Mouse (Mus musculus): ENCODE measurements around the gene Spint3. TPM values are rescaled to one million over a fixed set of nuclear protein-coding genes. Genes with fewer than 3 reads are reported as not detected.
A peak's percentile ranks its signal among the peaks of the same experiment; 100 is the strongest.

Spint3 gene
- polyA plus RNA-seq, 1 experiment: not detected

DNA sequence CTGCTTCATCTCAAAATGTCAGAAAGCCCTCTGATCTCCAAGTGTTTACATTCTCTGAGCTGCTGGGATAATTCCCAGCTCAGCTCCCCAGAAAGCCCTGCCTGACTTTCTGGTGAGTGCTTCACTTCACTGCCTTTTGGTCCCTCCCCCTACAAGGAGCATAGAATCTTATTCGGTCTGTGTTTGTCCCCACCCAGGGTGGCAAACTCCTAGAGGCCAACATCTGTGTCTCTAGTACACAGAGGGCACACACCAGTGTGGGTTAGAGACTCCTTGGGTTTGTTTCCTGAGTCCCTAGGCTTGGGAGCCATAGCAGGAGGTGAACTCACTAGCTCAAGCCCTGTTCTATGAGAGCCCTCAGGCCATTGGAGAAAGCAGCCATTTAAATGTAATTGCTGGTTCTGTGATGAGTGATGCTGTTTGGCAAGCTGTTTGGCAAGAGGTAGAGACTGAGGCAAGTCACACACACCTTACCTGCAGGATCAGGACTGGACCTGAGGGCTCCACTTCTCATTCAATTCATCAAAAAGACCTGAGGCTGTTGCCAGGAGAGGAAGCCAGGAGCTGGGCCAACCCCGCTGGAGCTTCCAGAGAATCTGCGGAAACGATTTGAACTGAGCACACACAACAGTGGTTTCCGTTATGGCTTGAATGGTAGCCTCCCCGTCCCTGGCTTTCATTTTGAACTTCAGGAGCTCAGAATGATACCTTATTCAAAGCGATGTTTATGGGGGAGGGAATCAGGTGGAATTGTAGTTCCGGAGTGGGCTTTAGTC is 32.4 kb downstream of the Spint3 start:
- Histone ChIP-seq H3K27me3 (ENCODE audit: control insufficient read depth, insufficient read depth, insufficient read length) (peaks cover 47% of the 10 kb centered on the region), H3K79me2 (ENCODE audit: control insufficient read depth, insufficient read depth) (no peaks in the 10 kb centered on the region)
- TF ChIP-seq TCF3 (IDR thresholded peaks at IDR 0.05; ENCODE audit: insufficient read length, low read depth) (no peak), CEBPB (IDR thresholded peaks at IDR 0.05; ENCODE audit: insufficient read depth, poor library complexity, severe bottlenecking) (no peak), REST (IDR thresholded peaks at IDR 0.05; ENCODE audit: insufficient read depth, insufficient read length) (no peak), E2F4 (IDR thresholded peaks at IDR 0.05; ENCODE audit: insufficient read depth) (no peak), TCF12 (IDR thresholded peaks at IDR 0.05; ENCODE audit: insufficient read depth, poor library complexity, severe bottlenecking) (no peak), MYOD1 (IDR thresholded peaks at IDR 0.05; ENCODE audit: control insufficient read depth in 1 of 3, insufficient read length in 2 of 3, low read depth in 2 of 3) (no peak), POLR2AphosphoS2 (IDR thresholded peaks at IDR 0.05; ENCODE audit: insufficient read length, low read depth) (no peak)

DNA sequence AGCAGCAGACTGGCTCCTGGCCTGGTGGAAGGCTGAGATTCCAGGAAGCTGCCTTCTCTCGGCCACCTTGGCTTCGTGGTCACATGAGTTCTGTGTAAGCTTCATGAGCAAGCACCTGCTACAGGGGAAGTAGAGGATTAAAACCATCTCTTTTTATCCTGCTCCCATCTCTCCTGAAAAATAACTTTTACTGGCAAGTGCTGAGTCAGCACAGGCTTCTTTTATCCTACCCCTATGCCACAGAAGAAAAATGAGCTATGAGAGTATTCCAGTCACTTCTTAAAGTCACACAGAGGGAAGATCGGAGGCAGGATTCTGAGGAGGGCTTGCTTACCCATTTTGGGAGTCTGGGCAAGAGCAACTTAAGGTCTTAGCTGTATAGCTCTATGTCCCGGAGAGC is 36.3 kb downstream of the Spint3 start:
- Histone ChIP-seq H3K79me2 (ENCODE audit: control insufficient read depth, insufficient read depth) (no peaks in the 10 kb centered on the region), H3ac (ENCODE audit: control insufficient read depth, insufficient read length) (no peak overlapping the region), H3K4me2 (ENCODE audit: low read depth) (no peak overlapping the region), H3K4me3 (no peak overlapping the region), H3K36me3 (ENCODE audit: control insufficient read depth, insufficient read depth) (no peaks in the 10 kb centered on the region), H3K27me3 (ENCODE audit: control insufficient read depth, insufficient read depth, insufficient read length) (peaks cover 36% of the 10 kb centered on the region)
- no peak for TF ChIP-seq POLR2A (IDR thresholded peaks at IDR 0.05; ENCODE audit: insufficient read length, low read depth)
- no peak for TF ChIP-seq CEBPB (IDR thresholded peaks at IDR 0.05; ENCODE audit: insufficient read depth, poor library complexity, severe bottlenecking)
- no peak for TF ChIP-seq MAX (IDR thresholded peaks at IDR 0.05; ENCODE audit: low read depth)
- TF ChIP-seq POLR2AphosphoS2 (IDR thresholded peaks at IDR 0.05; ENCODE audit: insufficient read length, low read depth): no peak
- TF ChIP-seq TCF12 (IDR thresholded peaks at IDR 0.05; ENCODE audit: insufficient read depth, poor library complexity, severe bottlenecking): no peak
- TF ChIP-seq USF1 (IDR thresholded peaks at IDR 0.05; ENCODE audit: low read depth): no peak
- TF ChIP-seq REST (IDR thresholded peaks at IDR 0.05; ENCODE audit: insufficient read depth, insufficient read length): no peak
- TF ChIP-seq TCF3 (IDR thresholded peaks at IDR 0.05; ENCODE audit: insufficient read length, low read depth): no peak
- TF ChIP-seq MYOG (IDR thresholded peaks at IDR 0.05; ENCODE audit: control insufficient read depth in 1 of 3, insufficient read depth in 1 of 3, insufficient read length in 2 of 3, low read depth in 2 of 3): no peak
- no peak for TF ChIP-seq E2F4 (IDR thresholded peaks at IDR 0.05; ENCODE audit: insufficient read depth)
- no peak for TF ChIP-seq MYOD1 (IDR thresholded peaks at IDR 0.05; ENCODE audit: control insufficient read depth in 1 of 3, insufficient read length in 2 of 3, low read depth in 2 of 3)
- no peak for TF ChIP-seq SRF (IDR thresholded peaks at IDR 0.05; ENCODE audit: control insufficient read depth, insufficient read length, low read depth)

More for the DNA sequence above, 32.4 kb downstream of the Spint3 start:
- H3K4me3 ChIP-seq: no peak overlapping the region
- H3ac ChIP-seq (ENCODE audit: control insufficient read depth, insufficient read length): no peak overlapping the region
- H3K36me3 ChIP-seq (ENCODE audit: control insufficient read depth, insufficient read depth): no peaks in the 10 kb centered on the region
- no peak overlapping the region for H3K4me2 ChIP-seq (ENCODE audit: low read depth)

- no peaks in the 10 kb centered on the region for H3K36me3 ChIP-seq (ENCODE audit: control insufficient read depth, insufficient read depth)
- no peaks in the 10 kb centered on the region for H3K79me2 ChIP-seq (ENCODE audit: control insufficient read depth, insufficient read depth)
- peaks cover 22% of the 10 kb centered on the region for H3K27me3 ChIP-seq (ENCODE audit: control insufficient read depth, insufficient read depth, insufficient read length)
- H3K4me2 ChIP-seq (ENCODE audit: low read depth): no peak overlapping the region
- no peak for TF ChIP-seq CEBPB (IDR thresholded peaks at IDR 0.05; ENCODE audit: insufficient read depth, poor library complexity, severe bottlenecking)
- no peak for TF ChIP-seq MYOG (IDR thresholded peaks at IDR 0.05; ENCODE audit: control insufficient read depth in 1 of 3, insufficient read depth in 1 of 3, insufficient read length in 2 of 3, low read depth in 2 of 3)
- no peak for TF ChIP-seq SRF (IDR thresholded peaks at IDR 0.05; ENCODE audit: control insufficient read depth, insufficient read length, low read depth)
- TF ChIP-seq USF1 (IDR thresholded peaks at IDR 0.05; ENCODE audit: low read depth): no peak
- no peak for TF ChIP-seq POLR2A (IDR thresholded peaks at IDR 0.05; ENCODE audit: insufficient read length, low read depth)
- TF ChIP-seq TCF12 (IDR thresholded peaks at IDR 0.05; ENCODE audit: insufficient read depth, poor library complexity, severe bottlenecking): no peak
- no peak for TF ChIP-seq TCF3 (IDR thresholded peaks at IDR 0.05; ENCODE audit: insufficient read length, low read depth)
- TF ChIP-seq E2F4 (IDR thresholded peaks at IDR 0.05; ENCODE audit: insufficient read depth): no peak
- TF ChIP-seq POLR2AphosphoS2 (IDR thresholded peaks at IDR 0.05; ENCODE audit: insufficient read length, low read depth): no peak
- no peak for TF ChIP-seq MAX (IDR thresholded peaks at IDR 0.05; ENCODE audit: low read depth)
- no peak for TF ChIP-seq REST (IDR thresholded peaks at IDR 0.05; ENCODE audit: insufficient read depth, insufficient read length)
- no peak for TF ChIP-seq MYOD1 (IDR thresholded peaks at IDR 0.05; ENCODE audit: control insufficient read depth in 1 of 3, insufficient read length in 2 of 3, low read depth in 2 of 3)
- H3ac ChIP-seq (ENCODE audit: control insufficient read depth, insufficient read length): no peak overlapping the region
- H3K4me3 ChIP-seq: no peak overlapping the region
Observed at GRCm38 (mm10) chr2:164534315-164534714, 38.9 kb downstream of the Spint3 start.

DNA sequence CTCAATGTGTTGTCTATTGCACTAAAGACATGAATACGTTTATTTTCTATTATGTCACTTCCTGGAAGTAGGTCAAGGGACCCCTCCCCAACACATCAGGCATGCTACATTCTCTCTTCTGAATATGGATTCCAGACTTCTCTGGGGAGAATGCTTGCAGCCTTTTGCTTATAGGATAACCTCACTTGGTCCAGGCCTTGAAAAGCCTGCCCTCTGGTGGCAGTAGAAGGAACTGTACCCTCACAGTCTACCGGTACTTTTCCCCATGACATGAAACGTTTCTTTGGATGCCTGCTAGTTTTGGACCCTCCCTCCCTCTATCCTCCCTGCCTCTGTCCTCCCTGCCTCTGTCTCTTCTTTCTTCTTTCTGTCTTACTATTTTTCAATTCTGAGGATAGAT is 42.1 kb downstream of the Spint3 start:
- Histone ChIP-seq H3K79me2 (ENCODE audit: control insufficient read depth, insufficient read depth) (no peaks in the 10 kb centered on the region), H3K4me3 (no peak overlapping the region), H3ac (ENCODE audit: control insufficient read depth, insufficient read length) (no peak overlapping the region), H3K4me2 (ENCODE audit: low read depth) (peak overlapping the region; percentile 19), H3K36me3 (ENCODE audit: control insufficient read depth, insufficient read depth) (no peaks in the 10 kb centered on the region), H3K27me3 (ENCODE audit: control insufficient read depth, insufficient read depth, insufficient read length) (peaks cover 5% of the 10 kb centered on the region)
- TF ChIP-seq E2F4 (IDR thresholded peaks at IDR 0.05; ENCODE audit: insufficient read depth): no peak
- no peak for TF ChIP-seq TCF3 (IDR thresholded peaks at IDR 0.05; ENCODE audit: insufficient read length, low read depth)
- no peak for TF ChIP-seq REST (IDR thresholded peaks at IDR 0.05; ENCODE audit: insufficient read depth, insufficient read length)

DNA sequence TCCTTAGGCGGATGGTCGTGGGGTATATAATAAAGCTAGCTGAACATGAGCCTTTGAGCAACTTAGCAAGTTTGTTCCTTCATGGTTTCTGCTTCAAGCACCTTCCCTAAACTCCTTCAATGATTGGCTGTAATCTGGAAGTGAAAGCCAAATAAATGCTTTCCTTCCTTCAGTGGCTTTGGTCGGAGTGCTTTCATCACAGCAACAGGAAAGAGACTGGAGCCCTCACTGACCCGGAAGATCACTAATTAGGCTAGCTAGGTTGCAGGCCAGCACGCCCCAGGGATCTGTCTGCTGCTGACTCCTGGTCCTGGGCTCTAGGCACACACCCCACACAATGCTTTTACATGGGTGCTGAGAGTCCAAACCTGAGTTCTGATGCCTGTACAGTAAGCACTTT is 44.7 kb downstream of the Spint3 start:
- Histone ChIP-seq H3K36me3 (ENCODE audit: control insufficient read depth, insufficient read depth) (no peaks in the 10 kb centered on the region), H3ac (ENCODE audit: control insufficient read depth, insufficient read length) (no peak overlapping the region), H3K4me2 (ENCODE audit: low read depth) (no peak overlapping the region), H3K27me3 (ENCODE audit: control insufficient read depth, insufficient read depth, insufficient read length) (no peaks in the 10 kb centered on the region), H3K4me3 (no peak overlapping the region), H3K79me2 (ENCODE audit: control insufficient read depth, insufficient read depth) (no peaks in the 10 kb centered on the region)
- TF ChIP-seq MYOG (IDR thresholded peaks at IDR 0.05; ENCODE audit: control insufficient read depth in 1 of 3, insufficient read depth in 1 of 3, insufficient read length in 2 of 3, low read depth in 2 of 3): no peak
- TF ChIP-seq CEBPB (IDR thresholded peaks at IDR 0.05; ENCODE audit: insufficient read depth, poor library complexity, severe bottlenecking): no peak
- no peak for TF ChIP-seq SRF (IDR thresholded peaks at IDR 0.05; ENCODE audit: control insufficient read depth, insufficient read length, low read depth)
- no peak for TF ChIP-seq MAX (IDR thresholded peaks at IDR 0.05; ENCODE audit: low read depth)
- TF ChIP-seq TCF12 (IDR thresholded peaks at IDR 0.05; ENCODE audit: insufficient read depth, poor library complexity, severe bottlenecking): no peak
- TF ChIP-seq POLR2AphosphoS2 (IDR thresholded peaks at IDR 0.05; ENCODE audit: insufficient read length, low read depth): no peak
- no peak for TF ChIP-seq MYOD1 (IDR thresholded peaks at IDR 0.05; ENCODE audit: control insufficient read depth in 1 of 3, insufficient read length in 2 of 3, low read depth in 2 of 3)
- no peak for TF ChIP-seq E2F4 (IDR thresholded peaks at IDR 0.05; ENCODE audit: insufficient read depth)
- TF ChIP-seq USF1 (IDR thresholded peaks at IDR 0.05; ENCODE audit: low read depth): no peak
